16 mouse cellular contexts compared by ENCODE assay signal in genomic region chr19:25436789-25437650, GRCm38 (mm10).
DNase-seq lines count a peak whose midpoint lies in the region; ATAC-seq and TF ChIP-seq lines count a peak whose summit lies in the region.
"Had no signal": no experiment of that assay in that cellular context is flagged by ENCODE, and none has a peak within 500 bp of the region (broad histone marks: within the 10 kb centered on the region; RNA-seq: fewer than 3 reads in every experiment).

No protein-coding gene starts in this region.

- H3K27ac ChIP-seq in heart, embryonic 12.5 days (ENCODE audit: poor library complexity, severe bottlenecking), result 0 out of 2 replicates have a peak overlapping the region, but pooled peaks have one; percentile 52
- no peak overlapping the region for H3K27ac ChIP-seq in heart, embryonic 10.5 days
- H3K27ac ChIP-seq in layer of hippocampus, adult 2 months, result no peak overlapping the region
- H3K27ac ChIP-seq: forebrain, embryonic 13.5 days; hindbrain, embryonic 12.5 days; stomach, postnatal 0 days had no signal

- peaks cover 40% of the 10 kb centered on the region for H3K36me3 ChIP-seq in heart, embryonic 12.5 days
- peaks cover 33% of the 10 kb centered on the region for H3K36me3 ChIP-seq in heart, embryonic 10.5 days
- H3K36me3 ChIP-seq: hindbrain, embryonic 12.5 days had no signal

- H3K4me3 ChIP-seq in heart, embryonic 12.5 days, result no peak overlapping the region
- H3K4me3 ChIP-seq in heart, embryonic 10.5 days, result no peak overlapping the region
- no peak overlapping the region for H3K4me3 ChIP-seq in layer of hippocampus, adult 2 months
- H3K4me3 ChIP-seq: forebrain, embryonic 13.5 days; hindbrain, embryonic 12.5 days had no signal

- peak; percentile 46 for TF ChIP-seq CTCF in layer of hippocampus, adult 2 months (conservative IDR thresholded peaks at IDR 0.05)

- no peak overlapping the region for H3K4me2 ChIP-seq in heart, embryonic 12.5 days
- H3K4me2 ChIP-seq: forebrain, embryonic 13.5 days; hindbrain, embryonic 12.5 days had no signal

- no peak for DNase-seq in heart, embryonic 10.5 days (ENCODE audit: low spot score)
- DNase-seq in layer of hippocampus, adult 2 months (ENCODE audit: low spot score in 2 of 2), result no peak
- no peak for DNase-seq in layer of hippocampus, adult 9-10 months (ENCODE audit: low spot score)
- DNase-seq in brain, adult 2 months (ENCODE audit: low read depth, low spot score), result peak; percentile 11
- DNase-seq in kidney, postnatal 36 days, result peak; percentile 58 to 59
- no peak for DNase-seq in thymus, postnatal 25 days
- no peak for DNase-seq in right cerebral cortex, postnatal 10 days (ENCODE audit: low spot score in 2 of 2)
- DNase-seq: cerebellum, adult 9-10 months; gastrocnemius, postnatal 10 days; spleen, adult 18-20 months had no signal

- H3K4me1 ChIP-seq in heart, embryonic 12.5 days (replicated peaks), result peaks cover 18% of the 10 kb centered on the region
- H3K4me1 ChIP-seq in heart, embryonic 10.5 days, result peaks cover 4% of the 10 kb centered on the region; the same call in 1 of the 2 replicates
- H3K4me1 ChIP-seq: forebrain, embryonic 13.5 days had no signal

- H3K9ac ChIP-seq in heart, embryonic 12.5 days, result no peak overlapping the region
- H3K9ac ChIP-seq: forebrain, embryonic 13.5 days; hindbrain, embryonic 12.5 days had no signal

- H3K9me3 ChIP-seq in heart, embryonic 12.5 days (replicated peaks), result no peaks in the 10 kb centered on the region
- H3K9me3 ChIP-seq in heart, embryonic 10.5 days, result no peaks in the 10 kb centered on the region
- H3K9me3 ChIP-seq: forebrain, embryonic 13.5 days; hindbrain, embryonic 12.5 days had no signal

- ATAC-seq in heart, embryonic 12.5 days (ENCODE audit: insufficient number of reproducible peaks, low FRiP score), result no peak
- ATAC-seq: CD4-positive, CD25-positive, alpha-beta regulatory T cell, adult 4 months; forebrain, embryonic 13.5 days; intestine, postnatal 0 days had no signal

- H3K27me3 ChIP-seq in heart, embryonic 12.5 days (replicated peaks), result no peaks in the 10 kb centered on the region
- H3K27me3 ChIP-seq in heart, embryonic 10.5 days (ENCODE audit: insufficient read depth, poor library complexity, severe bottlenecking), result no peaks in the 10 kb centered on the region
- H3K27me3 ChIP-seq: forebrain, embryonic 13.5 days; hindbrain, embryonic 12.5 days had no signal

- 82% methylated on average over 20 of the region's 20 CpGs for WGBS in heart, embryonic 12.5 days
- WGBS in heart, embryonic 10.5 days, result 83% methylated on average over 20 of the region's 20 CpGs

Comparison
In these comparisons a context has a peak if more than half of its experiments do, and no peak if none do; other contexts are left out.
1. DNase-seq: peak in brain, adult 2 months (single experiment) and kidney, postnatal 36 days (2 of 2); none in heart, embryonic 10.5 days (single experiment), layer of hippocampus, adult 2 months (0 of 2), layer of hippocampus, adult 9-10 months (single experiment), thymus, postnatal 25 days (single experiment) and right cerebral cortex, postnatal 10 days (0 of 2).